Mouse (Mus musculus) C2C12 (cell line): ENCODE results near the gene Ubiad1.

Experiments used
- CEBPB ChIP-seq: IDR thresholded peaks from one replicate; pipeline ENCODE4 v1.6.1; 2011; ENCODE audit warnings: low read depth, mild to moderate bottlenecking, control low read depth, moderate library complexity
- CTCF ChIP-seq: IDR thresholded peaks from one replicate; pipeline ENCODE4 v1.5.1; 2011; ENCODE audit not compliant: control insufficient read depth, insufficient read depth, insufficient read length
- MAX ChIP-seq: IDR thresholded peaks from one replicate; pipeline ENCODE4 v1.6.1; 2011; ENCODE audit warnings: mild to moderate bottlenecking, control low read depth
- MYOG ChIP-seq: IDR thresholded peaks from one replicate; pipeline ENCODE4 v1.6.1; 2011; ENCODE audit not compliant: control insufficient read depth, insufficient read length; ENCODE audit errors: extremely low read depth

DNA sequence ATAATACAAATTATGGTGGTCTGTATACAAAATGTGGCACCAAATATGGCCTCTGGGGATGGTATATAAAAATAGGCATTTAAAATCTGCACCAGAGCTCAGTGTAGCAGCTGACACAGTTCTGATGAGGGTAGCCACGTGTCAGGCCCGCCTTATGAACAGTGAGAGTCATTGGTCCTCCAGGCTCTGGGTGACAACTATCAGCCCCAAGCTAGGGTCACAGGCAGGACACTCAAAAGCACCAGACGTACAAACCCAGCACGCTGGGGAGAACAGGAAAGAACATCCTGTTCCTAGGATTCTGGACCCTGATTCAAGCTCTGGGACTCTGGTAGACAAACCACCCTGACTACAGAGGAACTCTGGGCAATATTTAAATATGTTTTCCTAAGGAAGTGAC lies 10.0 kb downstream of the Ubiad1 start:
- TF ChIP-seq CTCF: no peak
- TF ChIP-seq MAX: no peak
- no peak for TF ChIP-seq MYOG
- no peak for TF ChIP-seq CEBPB
